ENCODE assay signal across 26 mouse cellular contexts in the genomic region with DNA sequence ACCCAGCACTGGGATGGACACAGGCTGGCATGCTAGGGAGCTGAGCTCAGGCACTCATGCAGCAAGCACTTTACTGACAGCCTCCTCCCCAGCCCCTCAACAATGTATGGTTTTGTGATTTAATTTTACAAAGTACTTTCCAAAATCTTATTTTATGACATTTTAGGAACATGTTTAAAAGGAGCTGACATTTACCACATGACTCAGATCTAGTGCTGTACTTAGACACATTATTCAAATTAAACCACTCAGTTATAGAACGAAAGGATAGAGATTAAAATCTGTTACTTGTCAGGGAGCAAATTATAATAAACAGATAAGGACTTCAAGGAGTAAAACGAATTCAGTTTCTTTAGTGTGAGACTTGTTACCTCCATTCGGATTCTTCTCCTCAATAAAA. TPM values are rescaled to one million over a fixed set of nuclear protein-coding genes. Genes with fewer than 3 reads are reported as not detected.
"Had no signal": no experiment of that assay in that cellular context is flagged by ENCODE, and none has a peak within 500 bp of the region (broad histone marks: within the 10 kb centered on the region; RNA-seq: fewer than 3 reads in every experiment).

No protein-coding gene starts in this region.

- H3K27me3 ChIP-seq: kidney, embryonic 15.5 days; limb, embryonic 12.5 days; limb, embryonic 15.5 days; megakaryocyte, embryonic 14.5 days; midbrain, embryonic 13.5 days; neural tube, embryonic 13.5 days; stomach, embryonic 15.5 days had no signal

- H3K4me3 ChIP-seq: kidney, embryonic 15.5 days; limb, embryonic 12.5 days; limb, embryonic 15.5 days; megakaryocyte, embryonic 14.5 days; midbrain, embryonic 10.5 days; midbrain, embryonic 13.5 days; myocyte; neural tube, embryonic 13.5 days; stomach, embryonic 15.5 days had no signal

- H3K9ac ChIP-seq: kidney, embryonic 15.5 days; limb, embryonic 12.5 days; limb, embryonic 15.5 days; liver, embryonic 14.5 days; liver, postnatal 0 days; lung, embryonic 14.5 days; midbrain, embryonic 13.5 days; neural tube, embryonic 13.5 days; stomach, embryonic 15.5 days had no signal

- H3K4me1 ChIP-seq: kidney, embryonic 15.5 days; limb, embryonic 12.5 days; limb, embryonic 15.5 days; megakaryocyte, embryonic 14.5 days; midbrain, embryonic 10.5 days; midbrain, embryonic 13.5 days; neural tube, embryonic 13.5 days; stomach, embryonic 15.5 days had no signal

- H3K9me3 ChIP-seq: kidney, embryonic 15.5 days; limb, embryonic 12.5 days; limb, embryonic 15.5 days; megakaryocyte, embryonic 14.5 days; midbrain, embryonic 10.5 days; midbrain, embryonic 13.5 days; neural tube, embryonic 13.5 days; stomach, embryonic 15.5 days had no signal

- H3K4me2 ChIP-seq: kidney, embryonic 15.5 days; limb, embryonic 12.5 days; limb, embryonic 15.5 days; liver, embryonic 11.5 days; lung, embryonic 14.5 days; midbrain, embryonic 13.5 days; neural tube, embryonic 13.5 days; stomach, embryonic 15.5 days had no signal

- DNase-seq: kidney, adult 8-10 months; kidney, postnatal 10 days; kidney, postnatal 36 days; left cerebral cortex, postnatal 4 days; liver, postnatal 0 days; lung, embryonic 14.5 days; retina, postnatal 1 day; spleen, adult 18-20 months; thymus, adult 18-20 months; thymus, postnatal 36 days had no signal

- ATAC-seq: liver, postnatal 0 days; lung, postnatal 0 days; midbrain, embryonic 13.5 days; midbrain, embryonic 16.5 days had no signal

- H3K27ac ChIP-seq: kidney, embryonic 15.5 days; limb, embryonic 12.5 days; limb, embryonic 15.5 days; liver, embryonic 14.5 days; midbrain, embryonic 10.5 days; midbrain, embryonic 13.5 days; neural tube, embryonic 13.5 days; stomach, embryonic 15.5 days had no signal

RNA-seq across cellular contexts. Expression of a gene that starts 28.2 kb away (rescaled TPM):
- total RNA-seq: monocyte, adult 5-6 weeks; neutrophil, adult 5-6 weeks had no signal
- polyA plus RNA-seq: limb, embryonic 12.5 days; liver, embryonic 11.5 days; liver, postnatal 0 days; lung, embryonic 14.5 days; neural tube, embryonic 13.5 days; urinary bladder, adult 2 months had no signal

RNA-seq across cellular contexts. Expression of a gene that starts 54.5 kb away (rescaled TPM):
- total RNA-seq: monocyte, adult 5-6 weeks had no signal
